Mouse (Mus musculus) natural killer cell, adult 2 months (primary cell): ENCODE results near the gene BC048562.

Source experiments
- DNase-seq, 2 experiments: peaks; one replicate each; pipeline ENCODE4 v3.0.0; 2022; ENCODE audit warnings: low spot score in 2 of 2

Gene BC048562

GRCm38 (mm10) chr9:108450292-108451169 is 14.2 kb downstream of the BC048562 start:
- no peak for DNase-seq

- no peak for DNase-seq
Measured at GRCm38 (mm10) chr9:108451170-108451493, 14.8 kb downstream of the BC048562 start.

GRCm38 (mm10) chr9:108451519-108452160 is 15.4 kb downstream of the BC048562 start:
- no peak for DNase-seq

- peak; percentile 76 to 84 for DNase-seq
Measured at GRCm38 (mm10) chr9:108452291-108452906, 16.1 kb downstream of the BC048562 start.

GRCm38 (mm10) chr9:108452911-108453310 is 16.6 kb downstream of the BC048562 start:
- DNase-seq, result no peak

- DNase-seq, result no peak
Measured at GRCm38 (mm10) chr9:108453458-108453857, 17.2 kb downstream of the BC048562 start.

- no peak for DNase-seq
Measured at GRCm38 (mm10) chr9:108454429-108454828, 18.1 kb downstream of the BC048562 start.

GRCm38 (mm10) chr9:108455747-108456571 is 19.7 kb downstream of the BC048562 start:
- DNase-seq, result no peak

- no peak for DNase-seq
Measured at GRCm38 (mm10) chr9:108456953-108457352, 20.7 kb downstream of the BC048562 start.

GRCm38 (mm10) chr9:108459939-108460318 is 23.6 kb downstream of the BC048562 start:
- no peak for DNase-seq

GRCm38 (mm10) chr9:108460319-108461178 is 24.3 kb downstream of the BC048562 start, which contains the start of gene Ccdc71:
Gene Ccdc71 (plus strand): TSS chr9:108460527.
- peak; percentile 77 to 83 for DNase-seq

GRCm38 (mm10) chr9:108461181-108461631 is 24.9 kb downstream of the BC048562 start, which contains the start of gene Klhdc8b:
Gene Klhdc8b (minus strand): TSS chr9:108461581.
- DNase-seq, result no peak

- DNase-seq, result no peak
Measured at GRCm38 (mm10) chr9:108461675-108462074, 25.4 kb downstream of the BC048562 start.

- DNase-seq, result no peak
Measured at GRCm38 (mm10) chr9:108462192-108462591, 25.9 kb downstream of the BC048562 start.

GRCm38 (mm10) chr9:108463713-108464112 is 27.4 kb downstream of the BC048562 start:
- no peak for DNase-seq

GRCm38 (mm10) chr9:108466219-108466618 is 29.9 kb downstream of the BC048562 start:
- DNase-seq, result no peak

GRCm38 (mm10) chr9:108469430-108469829 is 33.1 kb downstream of the BC048562 start:
- no peak for DNase-seq

GRCm38 (mm10) chr9:108469845-108470244 is 33.6 kb downstream of the BC048562 start:
- no peak for DNase-seq

GRCm38 (mm10) chr9:108474528-108474927 is 38.2 kb downstream of the BC048562 start:
- no peak for DNase-seq

- no peak for DNase-seq
Measured at GRCm38 (mm10) chr9:108478638-108479156, 42.4 kb downstream of the BC048562 start.
